Mouse (Mus musculus) intestine, embryonic 14.5 days (tissue): ENCODE results near the gene Tgfa. TPM values are rescaled to one million over a fixed set of nuclear protein-coding genes. Genes with fewer than 3 reads are reported as not detected.

Experiments used
- ATAC-seq: fragments of 200-750 bp; cut with Nextera tagmentation; replicated peaks from 2 replicates; pipeline ENCODE4 v1.8.0; 2017; ENCODE audit warnings: low read depth, moderate number of reproducible peaks, moderate TSS enrichment, moderate library complexity; ENCODE audit not compliant: low FRiP score, low TSS enrichment
- DNase-seq: peaks from one replicate; pipeline ENCODE4 v3.0.0-alpha.2; 2018; ENCODE audit warnings: low spot score
- H3K27ac ChIP-seq: fragments of 300-500 bp; sonication (generic); 2 replicates; pipeline ENCODE4 v1.5.1; 2014; ENCODE audit warnings: low read depth, mild to moderate bottlenecking, control low read depth
- H3K27me3 ChIP-seq: fragments of 300-500 bp; sonication (generic); replicated peaks from 2 replicates; pipeline ENCODE4 v1.6.1; 2014; ENCODE audit warnings: low read length, control low read depth; ENCODE audit not compliant: control insufficient read depth, insufficient read depth
- H3K36me3 ChIP-seq: fragments of 300-500 bp; sonication (generic); 2 replicates; pipeline ENCODE4 v1.6.1; 2014; ENCODE audit warnings: low read length, control low read depth; ENCODE audit not compliant: control insufficient read depth, insufficient read depth
- H3K4me1 ChIP-seq: fragments of 300-500 bp; sonication (generic); replicated peaks from 2 replicates; pipeline ENCODE4 v1.6.1; 2014; ENCODE audit warnings: low read length, control low read depth, mixed read lengths; ENCODE audit not compliant: control insufficient read depth, insufficient read depth
- H3K4me2 ChIP-seq: fragments of 300-500 bp; sonication (generic); 2 replicates; pipeline ENCODE4 v1.6.1; 2014; ENCODE audit warnings: low read length
- H3K4me3 ChIP-seq: fragments of 300-500 bp; sonication (generic); 2 replicates; pipeline ENCODE4 v1.5.1; 2014; ENCODE audit warnings: low read depth, low read length, control low read depth, mixed read lengths
- H3K9ac ChIP-seq: fragments of 300-500 bp; sonication (generic); 2 replicates; pipeline ENCODE4 v1.6.1; 2014; ENCODE audit warnings: mild to moderate bottlenecking, low read length
- H3K9me3 ChIP-seq: fragments of 300-500 bp; sonication (generic); 2 replicates; pipeline ENCODE4 v1.6.1; 2016; ENCODE audit warnings: low read length, control low read depth; ENCODE audit not compliant: control insufficient read depth
- WGBS: fragments of 180-500 bp; shearing (Covaris S2); extraction: QIAGEN DNeasy Blood & Tissue Kit; methylation state at CpG from one replicate; pipeline ENCODE4 v1.1.7; 2014; 5-methylcytosine and 5-hydroxymethylcytosine counted together
- polyA plus RNA-seq: library from polyadenylated mRNA; unstranded; fragments of >200 nt; fragmentation: Nextera tagmentation; extraction: Ambion mirVana; gene quantifications from 2 replicates; pipeline ENCODE4 v1.2.1, GENCODE M21; 2014

Tgfa gene
- polyA plus RNA-seq, 1 experiment from 2014 or later = 7.3 TPM

DNA sequence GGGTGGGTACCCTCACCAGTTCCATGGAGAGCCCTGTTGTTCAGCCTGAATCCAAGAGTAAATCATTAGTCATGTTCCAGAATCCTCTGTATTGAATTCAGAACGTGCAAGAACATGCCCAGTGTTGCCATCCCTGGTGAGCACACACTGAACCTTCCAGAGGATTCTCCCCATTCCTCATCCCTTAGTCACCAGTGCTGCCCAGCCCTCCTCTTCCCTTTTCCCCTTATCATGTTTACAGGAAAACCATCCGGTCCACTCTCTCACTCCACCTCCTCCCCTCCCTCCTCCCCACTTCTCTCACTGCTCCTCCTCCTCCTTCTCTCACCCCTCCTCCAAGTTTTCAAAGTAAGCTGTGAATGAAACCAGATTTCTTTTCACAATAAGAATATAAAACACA lies 14.4 kb upstream of the Tgfa start:
- Histone ChIP-seq H3K27ac (no peak overlapping the region), H3K36me3 (no peaks in the 10 kb centered on the region), H3K4me2 (no peak overlapping the region), H3K9me3 (no peaks in the 10 kb centered on the region), H3K9ac (no peak overlapping the region), H3K4me3 (no peak overlapping the region), H3K27me3 (no peaks in the 10 kb centered on the region), H3K4me1 (peaks cover 3% of the 10 kb centered on the region; the same call in 1 of the 2 replicates)
- ATAC-seq (0 out of 2 replicates have a peak, but pooled peaks have one; percentile 40), DNase-seq (peak; percentile 46)
- WGBS = 10% methylated on average over 2 of the region's 2 CpGs

DNA sequence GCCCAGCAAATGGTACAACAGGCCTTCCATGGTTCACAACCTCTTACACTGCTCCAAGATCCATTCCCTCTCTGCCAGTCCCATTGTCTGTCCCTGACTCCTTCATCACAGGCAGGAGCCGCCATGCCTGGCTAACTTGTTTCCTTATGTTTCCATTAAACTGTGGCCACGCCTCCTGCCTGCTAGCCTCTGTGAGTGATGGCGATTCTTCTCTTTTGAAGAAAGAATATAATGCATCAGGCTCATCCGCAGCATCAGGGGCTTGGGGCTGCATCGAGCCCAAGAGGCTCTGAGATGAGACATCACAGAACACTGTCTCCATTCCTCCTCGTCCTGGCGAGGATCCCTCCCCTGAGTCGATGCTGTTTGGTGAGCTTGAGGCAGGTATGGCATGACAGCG lies 13.0 kb upstream of the Tgfa start:
- Histone ChIP-seq H3K27me3 (no peaks in the 10 kb centered on the region), H3K9me3 (no peaks in the 10 kb centered on the region), H3K9ac (no peak overlapping the region), H3K4me1 (peaks cover 7% of the 10 kb centered on the region; the same call in 1 of the 2 replicates), H3K27ac (no peak overlapping the region), H3K4me2 (no peak overlapping the region), H3K36me3 (no peaks in the 10 kb centered on the region), H3K4me3 (no peak overlapping the region)
- no peak for ATAC-seq
- 58% methylated on average over 9 of the region's 9 CpGs for WGBS
- peak; percentile 48 for DNase-seq

DNA sequence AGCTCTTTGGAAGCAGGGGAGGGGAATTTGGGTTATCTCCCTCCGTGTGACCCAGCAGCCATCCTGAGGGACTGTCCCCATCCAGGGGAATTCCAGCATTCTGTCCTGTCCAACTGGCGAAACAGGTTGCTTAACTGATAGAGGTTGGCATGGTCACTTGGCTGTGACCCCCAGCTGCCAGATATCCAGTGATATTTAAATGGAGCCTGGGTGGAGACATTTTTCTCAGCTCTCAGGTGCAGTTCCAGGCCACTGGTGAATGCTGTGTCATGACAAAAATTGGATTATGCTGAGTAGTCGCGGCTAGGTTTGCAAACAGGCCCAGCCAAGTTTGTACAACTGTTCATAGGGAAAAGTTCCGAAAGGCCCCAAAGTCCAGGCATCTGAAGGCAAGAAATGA lies 12.4 kb upstream of the Tgfa start:
- Histone ChIP-seq H3K4me2 (no peak overlapping the region), H3K9me3 (no peaks in the 10 kb centered on the region), H3K4me3 (no peak overlapping the region), H3K27ac (no peak overlapping the region), H3K36me3 (no peaks in the 10 kb centered on the region), H3K27me3 (no peaks in the 10 kb centered on the region), H3K9ac (no peak overlapping the region), H3K4me1 (peaks cover 7% of the 10 kb centered on the region; the same call in 1 of the 2 replicates)
- ATAC-seq (no peak), DNase-seq (peak; percentile 21)
- 82% methylated on average over 5 of the region's 5 CpGs for WGBS

DNA sequence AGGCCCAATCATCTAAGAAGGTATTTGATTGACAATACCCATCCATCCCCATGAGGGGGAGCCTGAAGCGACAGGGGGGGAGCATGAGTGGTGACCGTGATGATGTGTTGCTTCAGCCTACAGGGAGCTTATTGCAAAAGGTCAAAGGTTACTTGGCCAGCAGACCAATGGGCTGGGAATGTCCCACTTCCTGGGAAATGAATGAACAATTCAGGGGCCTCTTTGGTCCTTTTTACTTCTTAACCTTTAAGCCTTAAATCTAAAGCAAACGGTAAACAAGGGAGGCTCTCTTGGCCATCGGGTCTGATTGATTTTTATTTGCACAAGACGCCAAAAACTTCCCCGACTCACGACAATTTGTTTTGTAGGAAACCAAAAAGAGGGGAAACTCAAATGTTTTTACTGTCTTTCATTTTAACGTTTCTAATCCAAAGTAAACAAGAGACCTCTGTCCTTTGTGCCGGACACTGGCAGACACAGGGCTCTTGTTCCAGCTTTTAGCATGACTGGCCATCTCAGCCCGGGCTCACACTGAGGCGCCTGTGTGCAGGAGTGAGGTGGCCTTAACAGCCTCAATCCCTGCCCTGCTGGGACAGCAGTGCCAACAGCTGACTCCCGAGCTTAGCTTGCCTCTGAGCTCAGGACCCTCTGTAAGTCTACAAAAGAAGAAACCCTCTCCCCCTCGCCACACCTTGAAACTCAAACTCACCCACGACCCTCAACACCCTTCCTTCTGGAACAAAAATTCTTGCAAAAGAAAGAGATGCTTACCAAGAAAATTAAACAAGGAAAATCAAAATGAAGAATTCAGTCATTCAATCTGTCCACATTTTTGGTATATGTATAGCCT lies 8.7 kb upstream of the Tgfa start:
- Histone ChIP-seq H3K27ac (no peak overlapping the region), H3K27me3 (no peaks in the 10 kb centered on the region), H3K9me3 (no peaks in the 10 kb centered on the region), H3K4me3 (no peak overlapping the region), H3K4me2 (no peak overlapping the region), H3K4me1 (peaks cover 7% of the 10 kb centered on the region; the same call in 1 of the 2 replicates), H3K36me3 (no peaks in the 10 kb centered on the region), H3K9ac (no peak overlapping the region)
- DNase-seq = peak; percentile 48
- no peak for ATAC-seq
- WGBS = 46% methylated on average over 14 of the region's 14 CpGs

DNA sequence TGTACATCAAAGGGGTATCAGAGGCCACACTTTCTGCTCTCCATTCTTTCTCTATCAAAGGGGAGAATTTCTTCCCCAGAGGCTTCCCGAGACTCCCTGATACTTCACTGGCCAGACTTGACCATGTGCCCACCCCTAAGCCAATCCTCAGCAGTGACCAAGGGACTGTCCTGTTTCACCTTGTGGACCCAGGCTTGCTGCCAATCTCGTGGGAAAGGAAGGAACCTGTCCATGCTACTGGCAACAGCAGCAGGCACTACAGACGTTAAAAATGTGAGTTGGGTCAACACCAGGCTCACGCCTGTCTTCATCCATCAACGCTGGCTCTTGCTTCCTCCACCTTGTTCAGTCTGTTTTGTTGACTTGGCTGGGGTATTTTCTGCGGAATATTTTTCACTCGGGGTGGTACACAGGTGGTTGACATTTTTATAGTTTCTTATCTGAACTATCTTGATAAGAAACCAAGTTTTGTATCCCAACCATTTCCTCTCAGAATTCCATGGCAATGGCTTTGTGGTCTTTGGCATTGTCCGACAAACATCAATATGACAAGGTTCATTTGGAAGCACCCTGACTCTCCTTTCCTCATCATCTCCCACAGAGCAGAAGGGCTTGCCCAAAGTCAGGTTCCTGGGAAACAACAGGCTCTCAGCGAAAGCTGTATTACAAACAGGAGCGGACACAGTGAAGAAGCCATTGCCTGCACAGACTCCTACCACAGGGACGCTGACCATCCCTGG lies 6.1 kb upstream of the Tgfa start:
- Histone ChIP-seq H3K9me3 (no peaks in the 10 kb centered on the region), H3K4me2 (no peak overlapping the region), H3K9ac (no peak overlapping the region), H3K4me3 (no peak overlapping the region), H3K36me3 (no peaks in the 10 kb centered on the region), H3K27me3 (peaks cover under 1% of the 10 kb centered on the region; the same call in 1 of the 2 replicates), H3K4me1 (peaks cover 4% of the 10 kb centered on the region; the same call in 1 of the 2 replicates), H3K27ac (no peak overlapping the region)
- no peak for ATAC-seq
- DNase-seq = no peak
- 59% methylated on average over 11 of the region's 11 CpGs for WGBS

DNA sequence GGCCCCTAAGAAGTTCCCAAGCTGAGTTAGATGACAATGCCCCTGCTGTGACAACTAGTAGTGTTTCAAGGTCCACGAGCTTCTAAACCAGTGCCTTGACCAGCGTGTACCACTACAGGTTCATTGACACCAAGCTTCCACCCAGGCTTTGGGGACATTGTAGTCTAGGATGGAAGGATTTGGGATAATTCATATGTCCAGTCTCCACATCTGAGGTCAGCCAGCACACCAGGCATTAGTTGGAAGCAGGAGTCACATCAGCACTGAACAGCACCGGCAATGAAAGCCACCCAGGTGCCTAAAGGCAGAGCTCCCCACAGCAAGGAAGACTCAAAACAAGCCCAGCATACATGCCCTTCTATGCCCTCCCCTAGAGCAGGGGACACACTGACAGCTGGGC lies 4.4 kb upstream of the Tgfa start:
- H3K4me3 ChIP-seq = no peak overlapping the region
- ATAC-seq (no peak), DNase-seq (no peak)
- 87% methylated on average over 3 of the region's 3 CpGs for WGBS
- H3K4me1 ChIP-seq = peaks cover 4% of the 10 kb centered on the region; the same call in 1 of the 2 replicates
- no peak overlapping the region for H3K27ac ChIP-seq
- no peak overlapping the region for H3K9ac ChIP-seq
- H3K9me3 ChIP-seq = no peaks in the 10 kb centered on the region
- no peak overlapping the region for H3K4me2 ChIP-seq
- no peaks in the 10 kb centered on the region for H3K36me3 ChIP-seq
- H3K27me3 ChIP-seq = peaks cover 16% of the 10 kb centered on the region

DNA sequence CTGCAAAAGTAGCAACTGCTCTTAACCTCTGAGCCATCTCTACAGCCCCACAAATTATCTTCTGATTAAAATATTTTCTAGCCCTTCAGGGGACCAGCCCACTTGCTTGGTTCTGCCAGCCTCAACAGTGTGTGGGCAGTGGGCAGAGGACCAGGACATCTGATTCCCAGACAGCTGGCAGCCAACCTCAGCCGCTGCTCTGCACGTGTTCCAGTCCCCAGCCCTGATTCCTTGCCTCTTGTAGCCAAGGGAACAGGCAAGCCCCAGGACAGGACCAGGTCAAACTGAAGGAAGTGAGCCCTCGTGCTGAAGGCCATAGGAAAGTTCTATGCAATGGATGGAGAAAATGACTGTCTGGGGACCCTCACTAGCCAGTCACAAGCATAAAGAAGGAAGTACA lies 2.0 kb upstream of the Tgfa start:
- no peaks in the 10 kb centered on the region for H3K9me3 ChIP-seq
- peaks cover 28% of the 10 kb centered on the region for H3K27me3 ChIP-seq
- no peak overlapping the region for H3K4me3 ChIP-seq
- 77% methylated on average over 3 of the region's 3 CpGs for WGBS
- DNase-seq (no peak), ATAC-seq (no peak)
- H3K27ac ChIP-seq = no peak overlapping the region
- no peak overlapping the region for H3K9ac ChIP-seq
- no peak overlapping the region for H3K4me2 ChIP-seq
- no peaks in the 10 kb centered on the region; the same call in 1 of the 2 replicates for H3K4me1 ChIP-seq
- H3K36me3 ChIP-seq = no peaks in the 10 kb centered on the region

DNA sequence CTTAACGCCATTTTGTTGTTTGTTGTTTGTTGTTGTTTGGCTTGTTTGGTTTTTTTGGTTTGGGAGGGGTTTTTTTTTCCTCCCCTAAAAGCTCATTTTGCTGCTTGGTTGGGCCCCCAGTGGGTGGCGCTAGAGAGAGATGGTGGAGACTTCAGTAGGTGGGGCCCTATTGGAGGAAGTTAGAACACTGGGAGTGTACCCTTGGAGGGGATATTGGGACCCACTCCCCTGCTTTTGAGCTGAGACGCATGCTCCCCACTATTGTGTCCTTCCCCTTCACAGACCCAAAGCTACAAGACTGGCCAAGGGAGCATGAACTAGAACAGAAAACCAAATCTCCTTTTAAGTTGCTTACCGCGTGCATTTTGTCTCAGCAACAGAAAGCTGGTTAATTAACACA lies 1.1 kb upstream of the Tgfa start:
- H3K4me2 ChIP-seq = no peak overlapping the region

More for the DNA sequence above, 1.1 kb upstream of the Tgfa start:
- no peak overlapping the region for H3K4me3 ChIP-seq
- H3K36me3 ChIP-seq = no peaks in the 10 kb centered on the region
- peaks cover 32% of the 10 kb centered on the region for H3K27me3 ChIP-seq
- DNase-seq (no peak), ATAC-seq (no peak)
- no peak overlapping the region for H3K9ac ChIP-seq
- H3K4me1 ChIP-seq = no peaks in the 10 kb centered on the region; the same call in 1 of the 2 replicates
- 57% methylated on average over 5 of the region's 5 CpGs for WGBS
- no peak overlapping the region for H3K27ac ChIP-seq
- H3K9me3 ChIP-seq = no peaks in the 10 kb centered on the region
